Mouse (Mus musculus) bone marrow macrophage, adult 2 months (primary cell): Measurements from ENCODE around the gene Spry2.

Experiments
- CTCF ChIP-seq: IDR thresholded peaks from 2 replicates; pipeline ENCODE4 v1.5.1; 2012; ENCODE audit warnings: low read depth, mild to moderate bottlenecking, low read length, moderate library complexity
- POLR2A ChIP-seq: IDR thresholded peaks from 2 replicates; pipeline ENCODE4 v1.6.1; 2012; ENCODE audit warnings: mild to moderate bottlenecking, low read depth, low read length, borderline replicate concordance

GRCm38 (mm10) chr14:105902807-105903206 is 6.2 kb upstream of the Spry2 start:
- TF ChIP-seq CTCF (peak; percentile 49; the same call in 1 of the 2 replicates), POLR2A (no peak)
